Mouse (Mus musculus): ENCODE measurements at regions not wholly inside any gene's neighbourhood (a gene's known extent, or its start where the extent isn't known, plus 50 kb on each side); places are given as distances from the start of the nearest gene placed in this dataset.

- no peak for ATAC-seq (ENCODE audit: poor library complexity, severe bottlenecking)
Observed at GRCm38 (mm10) chr17:84110000-84110695, 77.6 kb downstream of the Zfp36l2 start.

GRCm38 (mm10) chr17:84107946-84108686 lies 79.6 kb downstream of the Zfp36l2 start:
- peak; percentile 58 for ATAC-seq (ENCODE audit: poor library complexity, severe bottlenecking)

DNA sequence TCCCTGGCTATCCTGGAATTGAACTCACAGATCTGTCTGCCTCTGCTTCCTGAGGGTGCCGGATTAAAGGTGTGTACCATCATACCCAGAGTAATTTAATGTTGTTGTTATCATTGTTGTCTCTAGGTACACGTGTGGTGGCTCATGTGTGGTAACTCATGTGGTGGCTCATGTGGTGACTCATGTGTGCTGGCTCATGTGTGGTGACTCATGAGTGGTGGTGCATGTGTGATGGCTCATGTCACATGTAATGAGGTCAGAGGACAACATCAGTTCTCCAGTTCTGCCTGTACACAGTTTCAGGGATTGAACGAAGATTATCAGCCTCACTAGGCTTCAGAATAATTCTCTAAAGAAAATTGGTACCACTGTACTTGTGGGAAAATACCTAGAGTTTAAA lies 80.2 kb downstream of the Zfp36l2 start:
- ATAC-seq (ENCODE audit: poor library complexity, severe bottlenecking), result peak; percentile 71

DNA sequence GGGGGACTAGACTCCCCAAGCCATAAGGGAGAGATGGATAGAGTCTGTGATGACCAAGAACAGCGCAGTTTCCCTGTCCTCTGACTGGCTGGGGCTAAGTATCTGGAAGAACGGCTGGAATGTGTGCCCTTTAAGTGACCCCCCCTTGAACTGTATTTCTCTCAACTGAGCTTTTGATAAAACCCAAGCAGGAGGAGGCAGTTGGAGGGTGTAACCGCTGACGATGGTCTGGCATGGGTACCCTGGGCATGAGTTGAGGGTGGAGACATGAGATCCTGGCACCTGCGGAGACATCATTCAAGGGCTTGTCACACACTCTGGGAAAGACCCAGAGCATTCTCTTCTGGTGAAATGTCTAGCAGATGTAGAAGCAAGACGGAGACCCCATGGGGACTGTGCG lies 83.5 kb downstream of the Zfp36l2 start:
- ATAC-seq (ENCODE audit: poor library complexity, severe bottlenecking), result no peak

DNA sequence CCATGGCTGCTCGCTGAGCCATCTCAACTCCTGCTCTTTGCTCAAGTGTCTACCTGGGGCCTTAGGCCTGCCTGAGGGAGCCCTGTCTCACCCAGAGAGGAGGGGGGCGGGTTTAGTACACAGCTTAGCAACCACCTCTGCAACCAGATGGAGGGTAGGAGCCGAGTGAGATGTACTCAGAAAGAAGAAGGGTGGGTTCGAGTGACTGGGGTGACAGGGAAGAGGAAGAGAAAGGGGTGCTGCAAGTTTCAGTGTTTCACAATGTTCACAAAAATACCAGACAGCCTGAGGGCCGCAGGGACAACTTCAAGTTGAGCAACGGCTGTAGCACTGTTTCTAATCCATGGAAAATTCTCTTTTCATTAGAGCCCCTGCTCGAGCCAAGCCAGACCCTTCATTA lies 84.4 kb downstream of the Zfp36l2 start:
- peak; percentile 60 for ATAC-seq (ENCODE audit: poor library complexity, severe bottlenecking)

- ATAC-seq (ENCODE audit: poor library complexity, severe bottlenecking), result peak; percentile 48
Observed at GRCm38 (mm10) chr17:84101652-84102051, 86.1 kb downstream of the Zfp36l2 start.

GRCm38 (mm10) chr17:84100523-84100922 lies 87.2 kb downstream of the Zfp36l2 start:
- peak; percentile 75 for ATAC-seq (ENCODE audit: poor library complexity, severe bottlenecking)

GRCm38 (mm10) chr17:84099737-84100136 lies 88.0 kb downstream of the Zfp36l2 start:
- ATAC-seq (ENCODE audit: poor library complexity, severe bottlenecking), result no peak

GRCm38 (mm10) chr17:84097871-84098430 lies 89.8 kb downstream of the Zfp36l2 start:
- no peak for ATAC-seq (ENCODE audit: poor library complexity, severe bottlenecking)

GRCm38 (mm10) chr17:84097286-84097685 lies 90.5 kb downstream of the Zfp36l2 start:
- ATAC-seq (ENCODE audit: poor library complexity, severe bottlenecking), result no peak

DNA sequence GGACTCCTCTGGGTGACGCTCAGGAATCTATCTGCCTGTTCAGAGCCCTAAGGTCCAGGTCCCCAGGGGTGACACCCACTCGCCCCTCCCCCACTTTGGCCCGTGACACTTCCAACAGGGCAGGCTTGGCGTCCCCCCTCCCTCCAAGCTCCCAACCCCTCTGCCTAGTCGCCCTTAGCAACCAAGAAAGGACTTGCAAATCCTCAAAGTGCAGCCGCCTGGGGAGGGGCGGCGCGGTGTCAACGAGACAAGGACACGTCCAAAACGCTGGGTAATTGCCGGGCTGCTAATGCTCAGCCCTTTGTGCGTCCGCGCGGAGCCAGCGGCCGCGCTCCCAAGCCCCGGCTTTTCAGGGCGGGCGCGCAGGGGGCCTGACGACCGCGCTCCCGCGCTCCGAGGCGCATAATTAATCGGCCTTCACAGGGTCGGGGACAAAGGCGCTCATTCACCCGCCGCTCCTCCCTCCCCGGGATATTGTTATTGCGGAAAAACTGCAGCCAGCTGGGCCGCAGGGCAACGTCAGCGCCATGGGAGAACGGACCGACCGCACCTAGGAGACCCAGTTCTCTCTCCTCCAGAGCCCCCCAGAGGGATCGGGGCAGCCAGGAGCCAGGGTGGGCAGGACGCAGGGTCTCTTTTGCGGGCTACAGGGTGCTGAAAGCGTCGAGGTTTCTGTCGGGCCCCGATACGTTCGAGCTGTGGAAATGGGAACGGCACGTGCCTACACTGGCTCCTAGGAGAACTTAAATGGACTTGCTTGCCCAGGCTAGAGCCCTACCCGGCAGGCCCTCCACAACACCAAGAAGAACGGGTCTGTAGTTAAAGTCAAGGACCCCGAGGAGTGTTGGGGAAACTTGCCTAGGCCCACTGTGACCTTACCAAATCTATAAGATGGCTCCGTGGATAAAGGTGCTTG lies 91.1 kb downstream of the Zfp36l2 start:
- ATAC-seq (ENCODE audit: poor library complexity, severe bottlenecking), result 0 out of 2 replicates have a peak, but pooled peaks have one; percentile 13

- no peak for ATAC-seq (ENCODE audit: poor library complexity, severe bottlenecking)
Observed at GRCm38 (mm10) chr17:84095829-84096228, 91.9 kb downstream of the Zfp36l2 start.

- peak; percentile 57 for ATAC-seq (ENCODE audit: poor library complexity, severe bottlenecking)
Observed at GRCm38 (mm10) chr17:84095089-84095488, 92.7 kb downstream of the Zfp36l2 start.

GRCm38 (mm10) chr17:84086394-84086793 lies 101.4 kb downstream of the Zfp36l2 start:
- ATAC-seq (ENCODE audit: poor library complexity, severe bottlenecking), result no peak

DNA sequence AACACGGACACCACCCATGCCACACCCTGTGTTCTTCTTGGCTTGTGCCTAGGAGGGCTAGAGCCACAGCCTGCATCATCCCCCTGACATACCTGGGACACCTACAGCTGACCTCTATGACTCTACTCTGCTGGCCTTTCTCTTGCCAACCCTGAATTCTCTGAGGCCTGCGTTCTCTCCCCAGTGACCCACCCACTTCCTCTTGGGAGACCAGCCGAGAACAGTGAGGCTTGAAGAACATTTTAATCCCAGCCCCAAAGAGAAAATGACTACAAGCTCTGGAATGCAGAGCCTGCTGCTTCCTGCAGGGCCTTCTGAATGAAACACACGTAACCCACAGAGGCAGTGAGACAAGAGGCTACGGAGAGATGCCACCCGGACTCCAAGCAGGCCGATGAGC lies 102.0 kb downstream of the Zfp36l2 start:
- no peak for ATAC-seq (ENCODE audit: poor library complexity, severe bottlenecking)

DNA sequence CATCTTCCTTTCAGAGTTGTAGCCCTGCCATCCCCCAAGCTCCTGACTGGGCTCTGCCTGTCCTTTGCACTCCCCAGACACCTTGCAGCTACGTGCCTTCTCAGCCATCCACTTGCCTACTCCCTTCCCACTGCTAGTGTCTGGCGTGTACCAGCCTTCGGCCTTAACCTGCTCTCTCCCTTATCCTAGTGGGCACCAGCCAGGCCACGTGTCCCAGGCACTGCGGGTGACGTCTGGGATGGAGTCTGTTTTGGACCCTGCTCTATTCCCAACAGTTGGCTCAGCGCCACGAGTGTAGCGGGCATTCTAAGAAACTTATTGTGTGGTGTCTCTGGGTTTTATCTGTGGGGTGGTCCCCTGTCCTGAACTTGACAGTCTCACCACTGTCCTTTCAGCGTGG lies 102.5 kb downstream of the Zfp36l2 start:
- ATAC-seq (ENCODE audit: poor library complexity, severe bottlenecking), result no peak

- ATAC-seq (ENCODE audit: poor library complexity, severe bottlenecking), result peak; percentile 47
Observed at GRCm38 (mm10) chr17:84083307-84084263, 104.2 kb downstream of the Zfp36l2 start.

DNA sequence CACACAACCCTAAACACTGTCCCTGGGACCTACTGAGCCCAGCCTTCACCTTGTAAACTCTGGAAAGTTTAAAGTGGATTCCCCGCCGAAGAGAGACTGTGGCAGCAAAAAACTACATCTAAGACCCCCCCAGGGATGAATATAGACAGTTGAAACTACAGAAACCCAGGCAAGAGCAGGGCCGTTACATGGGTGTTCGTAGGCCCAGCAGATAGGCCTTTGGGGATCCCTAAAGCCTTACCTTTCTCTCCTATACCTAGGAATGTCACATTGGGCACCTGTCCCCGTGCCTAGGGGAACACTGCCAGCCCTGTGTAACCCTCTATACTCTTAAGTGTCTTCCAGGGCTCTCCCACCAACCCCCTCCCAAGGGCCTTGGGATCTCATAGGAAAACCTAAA lies 105.2 kb downstream of the Zfp36l2 start:
- ATAC-seq (ENCODE audit: poor library complexity, severe bottlenecking), result no peak

GRCm38 (mm10) chr17:84081751-84082352 lies 105.9 kb downstream of the Zfp36l2 start:
- no peak for ATAC-seq (ENCODE audit: poor library complexity, severe bottlenecking)
